Mouse (Mus musculus): ENCODE measurements at regions not wholly inside any gene's neighbourhood (a gene's known extent, or its start where the extent isn't known, plus 50 kb on each side); places are given as distances from the start of the nearest gene placed in this dataset.

- Histone ChIP-seq H3K9me3 (ENCODE audit: control insufficient read depth, insufficient read depth, low read depth, low read length) (no peaks in the 10 kb centered on the region), H3K4me3 (ENCODE audit: insufficient read depth in 1 of 2, low read depth in 1 of 2, low read length in 2 of 2, poor library complexity in 1 of 2, severe bottlenecking in 1 of 2) (no peak overlapping the region), H3K36me3 (ENCODE audit: control insufficient read depth, insufficient read depth, low read length, poor library complexity, severe bottlenecking) (no peaks in the 10 kb centered on the region), H3K9ac (ENCODE audit: insufficient read depth, low read depth, low read length, poor library complexity, severe bottlenecking) (no peak overlapping the region), H3K4me1 (ENCODE audit: control insufficient read depth in 2 of 2, insufficient read depth in 2 of 2, low read length in 2 of 2, poor library complexity in 1 of 2) (no peaks in the 10 kb centered on the region), H3K27ac (ENCODE audit: insufficient read depth, low read depth, low read length, poor library complexity, severe bottlenecking) (no peak overlapping the region)
- no peak for DNase-seq (ENCODE audit: low read depth, low spot score)
- no peak for TF ChIP-seq ZNF384 (IDR thresholded peaks at IDR 0.05; ENCODE audit: low read depth, low read length)
- TF ChIP-seq ZC3H11A (IDR thresholded peaks at IDR 0.05; ENCODE audit: borderline replicate concordance, low read depth, low read length) = no peak
- no peak for TF ChIP-seq HCFC1 (IDR thresholded peaks at IDR 0.05; ENCODE audit: borderline replicate concordance, insufficient read depth, low read length)
- TF ChIP-seq CHD2 (IDR thresholded peaks at IDR 0.05; ENCODE audit: low read depth, low read length) = no peak
- TF ChIP-seq MAFK (IDR thresholded peaks at IDR 0.05; ENCODE audit: insufficient read depth, low read depth, low read length) = no peak
- in situ Hi-C loops (cut with MboI; ENCODE audit: low sequenced_read_pairs in 2 of 2, unreplicated experiment in 2 of 2) = no loop called here
Measured at GRCm38 (mm10) chr5:63587051-63587450, 61.9 kb upstream of the Nwd2 start.

GRCm38 (mm10) chr5:63587855-63588254, 61.0 kb upstream of the Nwd2 start:
- Histone ChIP-seq H3K4me3 (ENCODE audit: insufficient read depth in 1 of 2, low read depth in 1 of 2, low read length in 2 of 2, poor library complexity in 1 of 2, severe bottlenecking in 1 of 2) (no peak overlapping the region), H3K9me3 (ENCODE audit: control insufficient read depth, insufficient read depth, low read depth, low read length) (no peaks in the 10 kb centered on the region), H3K36me3 (ENCODE audit: control insufficient read depth, insufficient read depth, low read length, poor library complexity, severe bottlenecking) (no peaks in the 10 kb centered on the region), H3K9ac (ENCODE audit: insufficient read depth, low read depth, low read length, poor library complexity, severe bottlenecking) (no peak overlapping the region), H3K4me1 (ENCODE audit: control insufficient read depth in 2 of 2, insufficient read depth in 2 of 2, low read length in 2 of 2, poor library complexity in 1 of 2) (no peaks in the 10 kb centered on the region), H3K27ac (ENCODE audit: insufficient read depth, low read depth, low read length, poor library complexity, severe bottlenecking) (no peak overlapping the region)
- TF ChIP-seq MAFK (IDR thresholded peaks at IDR 0.05; ENCODE audit: insufficient read depth, low read depth, low read length) = no peak
- TF ChIP-seq ZNF384 (IDR thresholded peaks at IDR 0.05; ENCODE audit: low read depth, low read length) = no peak
- no peak for TF ChIP-seq CHD2 (IDR thresholded peaks at IDR 0.05; ENCODE audit: low read depth, low read length)
- TF ChIP-seq ZC3H11A (IDR thresholded peaks at IDR 0.05; ENCODE audit: borderline replicate concordance, low read depth, low read length) = no peak
- TF ChIP-seq HCFC1 (IDR thresholded peaks at IDR 0.05; ENCODE audit: borderline replicate concordance, insufficient read depth, low read length) = no peak
- in situ Hi-C loops (cut with MboI; ENCODE audit: low sequenced_read_pairs in 2 of 2, unreplicated experiment in 2 of 2) = no loop called here
- no peak for DNase-seq (ENCODE audit: low read depth, low spot score)
